Mouse (Mus musculus): Measurements from ENCODE around the gene Vax2. TPM values are rescaled to one million over a fixed set of nuclear protein-coding genes. Genes with fewer than 3 reads are reported as not detected.
A peak's percentile ranks its signal among the peaks of the same experiment; 100 is the strongest.

Gene Vax2
- polyA plus RNA-seq, 1 experiment from 2014 or later, result not detected

DNA sequence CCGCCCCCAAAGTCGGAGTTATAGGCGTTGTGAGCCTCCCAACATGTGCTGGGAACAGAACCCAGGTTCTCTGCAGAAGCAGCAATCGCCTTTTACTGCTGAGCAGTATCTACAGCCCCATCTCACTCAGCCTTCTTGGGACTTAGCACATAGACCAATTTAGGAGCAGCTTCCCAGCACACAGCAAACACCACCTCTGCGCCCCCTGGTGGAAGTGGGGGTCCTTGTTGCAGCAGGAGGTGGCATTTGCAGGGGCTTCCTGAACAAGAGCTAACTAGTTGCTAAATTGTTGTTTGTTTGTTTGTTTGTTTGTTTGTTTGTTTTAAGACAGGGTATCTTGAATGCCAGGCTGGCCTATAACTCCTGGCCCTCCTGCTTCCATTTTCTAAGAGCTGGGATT is 20.1 kb downstream of the Vax2 start:
- TF ChIP-seq CTCF (IDR thresholded peaks at IDR 0.05; ENCODE audit: low read depth), result peak; percentile 84
- Histone ChIP-seq H3K27me3 (replicated peaks; ENCODE audit: control insufficient read depth, insufficient read depth, low read length) (peaks cover 17% of the 10 kb centered on the region; the same call in 1 of the 2 replicates), H3K9ac (ENCODE audit: low read depth, low read length) (no peak overlapping the region), H3K4me2 (replicated peaks; ENCODE audit: low read depth) (no peak overlapping the region), H3K4me3 (ENCODE audit: low read depth, low read length) (no peak overlapping the region), H3K4me1 (replicated peaks; ENCODE audit: control insufficient read depth, insufficient read depth, low read length) (no peaks in the 10 kb centered on the region), H3K27ac (ENCODE audit: low read depth, low read length) (no peak overlapping the region), H3K36me3 (ENCODE audit: control insufficient read depth, insufficient read depth) (no peaks in the 10 kb centered on the region), H3K9me3 (ENCODE audit: control insufficient read depth) (no peaks in the 10 kb centered on the region)
- WGBS, result 29% methylated on average over 5 of the region's 5 CpGs
- ATAC-seq, result no peak

DNA sequence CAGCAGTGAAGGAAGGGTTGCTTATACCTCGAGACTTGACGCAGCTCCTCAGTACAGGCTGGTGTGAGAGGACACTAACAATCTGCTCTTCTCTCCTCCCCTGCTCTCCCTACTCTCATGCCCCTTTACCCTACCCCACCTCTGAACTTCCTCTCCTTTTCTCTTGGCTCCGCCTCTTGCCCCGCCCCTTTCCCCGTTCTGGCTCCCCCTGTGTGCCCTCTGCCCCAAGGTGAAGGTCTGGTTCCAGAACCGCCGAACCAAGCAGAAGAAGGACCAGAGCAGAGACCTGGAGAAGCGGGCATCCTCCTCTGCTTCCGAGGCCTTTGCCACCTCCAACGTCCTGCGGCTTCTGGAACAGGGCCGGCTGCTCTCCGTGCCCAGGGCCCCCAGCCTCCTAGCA is 26.2 kb downstream of the Vax2 start:
- H3K4me2 ChIP-seq (replicated peaks; ENCODE audit: low read depth), result no peak overlapping the region
- H3K9me3 ChIP-seq (ENCODE audit: control insufficient read depth), result no peaks in the 10 kb centered on the region
- WGBS, result 33% methylated on average over 13 of the region's 13 CpGs
- H3K9ac ChIP-seq (ENCODE audit: low read depth, low read length), result no peak overlapping the region
- H3K4me3 ChIP-seq (ENCODE audit: low read depth, low read length), result no peak overlapping the region
- H3K27me3 ChIP-seq (replicated peaks; ENCODE audit: control insufficient read depth, insufficient read depth, low read length), result 0 out of 2 replicates have a peak, but pooled peaks cover 2% of the 10 kb centered on the region
- no peaks in the 10 kb centered on the region for H3K36me3 ChIP-seq (ENCODE audit: control insufficient read depth, insufficient read depth)
- no peak for ATAC-seq
- H3K4me1 ChIP-seq (replicated peaks; ENCODE audit: control insufficient read depth, insufficient read depth, low read length), result no peaks in the 10 kb centered on the region
- no peak overlapping the region for H3K27ac ChIP-seq (ENCODE audit: low read depth, low read length)
- TF ChIP-seq CTCF (IDR thresholded peaks at IDR 0.05; ENCODE audit: low read depth), result no peak

DNA sequence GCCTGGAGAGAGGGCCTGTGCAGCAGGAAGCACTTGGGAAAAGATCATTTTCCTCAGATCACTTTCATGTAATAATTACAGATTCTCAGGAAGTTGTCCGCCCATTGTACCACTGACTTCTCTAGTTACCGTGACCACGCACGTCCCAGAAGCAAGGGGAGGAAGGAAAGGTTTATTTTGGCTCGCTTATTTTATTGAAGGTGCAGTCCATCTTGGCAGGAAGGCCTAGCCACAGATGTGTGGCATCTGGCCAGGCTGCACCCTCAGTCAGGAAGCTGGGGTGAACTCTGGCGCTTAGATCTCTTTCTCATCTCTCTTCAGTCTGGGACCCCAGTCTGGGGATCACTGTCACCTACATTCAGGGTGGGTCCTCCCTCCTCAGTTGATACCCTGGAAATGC is 27.5 kb downstream of the Vax2 start:
- no peak overlapping the region for H3K4me2 ChIP-seq (replicated peaks; ENCODE audit: low read depth)
- WGBS, result 78% methylated on average over 6 of the region's 6 CpGs
- no peak for ATAC-seq
- H3K9ac ChIP-seq (ENCODE audit: low read depth, low read length), result no peak overlapping the region
- no peak overlapping the region for H3K27ac ChIP-seq (ENCODE audit: low read depth, low read length)
- no peaks in the 10 kb centered on the region for H3K36me3 ChIP-seq (ENCODE audit: control insufficient read depth, insufficient read depth)
- H3K4me3 ChIP-seq (ENCODE audit: low read depth, low read length), result no peak overlapping the region
- TF ChIP-seq CTCF (IDR thresholded peaks at IDR 0.05; ENCODE audit: low read depth), result no peak
- H3K4me1 ChIP-seq (replicated peaks; ENCODE audit: control insufficient read depth, insufficient read depth, low read length), result no peaks in the 10 kb centered on the region
- 0 out of 2 replicates have a peak, but pooled peaks cover 5% of the 10 kb centered on the region for H3K27me3 ChIP-seq (replicated peaks; ENCODE audit: control insufficient read depth, insufficient read depth, low read length)
- H3K9me3 ChIP-seq (ENCODE audit: control insufficient read depth), result no peaks in the 10 kb centered on the region

DNA sequence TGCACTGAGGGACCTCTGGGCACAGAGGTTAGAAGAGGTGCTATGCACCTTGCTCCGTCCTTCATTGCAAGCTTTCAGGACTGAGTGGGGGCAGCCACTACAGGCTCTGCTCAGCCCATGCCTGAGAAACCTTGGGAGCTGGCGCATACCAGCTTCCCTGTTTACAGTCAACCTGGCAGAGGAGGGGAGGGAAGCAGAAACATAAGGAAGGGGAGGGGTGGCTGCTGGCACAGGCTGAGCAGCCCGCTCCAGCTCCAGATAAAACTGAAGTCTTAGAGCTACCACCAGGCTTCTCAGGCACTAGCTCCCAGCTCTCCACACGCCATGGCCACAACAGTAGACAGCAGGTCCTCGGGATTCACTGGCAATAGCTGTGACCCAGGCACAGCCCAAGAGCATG is 31.7 kb downstream of the Vax2 start, which contains the start of gene Atp6v1b1:
Gene Atp6v1b1, plus strand, starts transcription at position 230 of the 400 bp plus-strand sequence.
- Histone ChIP-seq H3K4me2 (replicated peaks; ENCODE audit: low read depth) (no peak within 1 kb of the TSS), H3K27me3 (replicated peaks; ENCODE audit: control insufficient read depth, insufficient read depth, low read length) (0 out of 2 replicates have a peak, but pooled peaks cover 8% of the 10 kb centered on the region), H3K36me3 (ENCODE audit: control insufficient read depth, insufficient read depth) (no peaks in the 10 kb centered on the region), H3K27ac (ENCODE audit: low read depth, low read length) (no peak within 1 kb of the TSS), H3K9me3 (ENCODE audit: control insufficient read depth) (no peaks in the 10 kb centered on the region), H3K4me3 (ENCODE audit: low read depth, low read length) (no peak within 1 kb of the TSS), H3K4me1 (replicated peaks; ENCODE audit: control insufficient read depth, insufficient read depth, low read length) (no peaks in the 10 kb centered on the region), H3K9ac (ENCODE audit: low read depth, low read length) (no peak within 1 kb of the TSS)
- no peak for ATAC-seq
- TF ChIP-seq CTCF (IDR thresholded peaks at IDR 0.05; ENCODE audit: low read depth), result no peak
- 60% methylated on average over 5 of the region's 5 CpGs for WGBS

DNA sequence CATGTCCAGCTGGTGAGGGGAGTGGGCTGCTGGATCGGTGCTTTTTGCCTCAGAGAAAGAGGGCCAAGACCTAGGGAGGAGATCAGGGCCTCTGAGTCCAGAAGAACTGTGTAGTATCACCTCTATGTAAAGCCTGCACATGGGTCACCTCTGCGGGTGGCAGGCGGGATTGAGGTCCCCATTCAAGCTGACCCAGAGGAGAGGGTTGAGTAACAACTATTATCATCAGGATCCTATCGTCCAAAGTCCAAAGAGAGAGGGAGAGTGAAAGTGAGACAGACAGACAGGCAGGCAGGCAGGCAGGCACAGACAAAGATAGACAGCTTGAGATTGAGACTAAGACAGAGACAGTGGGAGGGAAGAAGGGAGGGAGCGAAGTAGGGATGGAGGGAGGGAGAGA is 32.1 kb downstream of the Vax2 start:
- TF ChIP-seq CTCF (IDR thresholded peaks at IDR 0.05; ENCODE audit: low read depth), result no peak
- H3K4me3 ChIP-seq (ENCODE audit: low read depth, low read length), result no peak overlapping the region
- H3K36me3 ChIP-seq (ENCODE audit: control insufficient read depth, insufficient read depth), result no peaks in the 10 kb centered on the region
- no peaks in the 10 kb centered on the region for H3K9me3 ChIP-seq (ENCODE audit: control insufficient read depth)
- no peak overlapping the region for H3K27ac ChIP-seq (ENCODE audit: low read depth, low read length)
- no peak for ATAC-seq
- no peak overlapping the region for H3K4me2 ChIP-seq (replicated peaks; ENCODE audit: low read depth)
- WGBS, result 53% methylated on average over 5 of the region's 5 CpGs
- no peaks in the 10 kb centered on the region for H3K4me1 ChIP-seq (replicated peaks; ENCODE audit: control insufficient read depth, insufficient read depth, low read length)
- H3K27me3 ChIP-seq (replicated peaks; ENCODE audit: control insufficient read depth, insufficient read depth, low read length), result 0 out of 2 replicates have a peak, but pooled peaks cover 9% of the 10 kb centered on the region
- H3K9ac ChIP-seq (ENCODE audit: low read depth, low read length), result no peak overlapping the region

DNA sequence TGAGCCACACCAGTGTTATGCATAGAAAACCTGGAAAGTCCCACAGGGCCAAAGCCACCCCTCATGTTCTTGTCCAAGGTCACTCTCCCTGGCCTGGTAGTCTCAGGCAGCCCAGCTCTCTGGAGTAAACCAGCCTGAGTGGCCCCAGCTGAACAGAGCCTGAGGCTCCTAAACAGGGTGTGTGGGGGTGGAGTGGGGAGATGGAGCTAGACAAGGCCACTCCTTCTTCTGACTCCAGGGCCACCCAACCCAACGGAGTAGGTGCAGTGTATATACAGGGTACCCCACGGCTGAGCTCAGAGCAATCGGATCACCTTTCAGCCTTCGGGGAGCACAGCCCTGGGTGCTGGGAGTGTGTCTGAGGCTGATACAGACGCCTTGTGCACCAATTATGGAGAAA is 33.1 kb downstream of the Vax2 start:
- 60% methylated on average over 5 of the region's 5 CpGs for WGBS
- no peak overlapping the region for H3K4me2 ChIP-seq (replicated peaks; ENCODE audit: low read depth)

DNA sequence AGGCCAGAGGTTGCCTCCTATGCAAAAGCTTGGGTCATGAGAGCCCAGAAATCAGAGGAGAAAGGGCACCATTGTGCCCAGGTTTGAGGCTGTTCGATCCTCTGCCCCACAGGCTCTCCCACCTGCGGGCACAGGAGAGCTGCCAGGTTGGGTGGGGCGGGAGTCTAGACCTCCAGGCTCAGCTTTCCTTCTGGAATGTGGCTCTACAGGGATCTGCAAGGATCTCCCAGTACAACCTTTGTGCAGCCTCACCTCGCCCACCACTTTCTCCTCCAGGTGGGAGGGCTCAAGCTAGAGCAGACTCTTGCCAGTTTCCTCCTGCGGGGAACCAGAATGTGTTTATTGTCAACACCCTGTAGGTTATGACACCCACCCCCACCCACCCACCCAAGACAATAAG is 33.5 kb downstream of the Vax2 start:
- no peak for ATAC-seq
- Histone ChIP-seq H3K9me3 (ENCODE audit: control insufficient read depth) (no peaks in the 10 kb centered on the region), H3K4me2 (replicated peaks; ENCODE audit: low read depth) (no peak overlapping the region), H3K4me3 (ENCODE audit: low read depth, low read length) (no peak overlapping the region), H3K9ac (ENCODE audit: low read depth, low read length) (no peak overlapping the region), H3K27ac (ENCODE audit: low read depth, low read length) (no peak overlapping the region), H3K4me1 (replicated peaks; ENCODE audit: control insufficient read depth, insufficient read depth, low read length) (no peaks in the 10 kb centered on the region), H3K27me3 (replicated peaks; ENCODE audit: control insufficient read depth, insufficient read depth, low read length) (0 out of 2 replicates have a peak, but pooled peaks cover 11% of the 10 kb centered on the region), H3K36me3 (ENCODE audit: control insufficient read depth, insufficient read depth) (no peaks in the 10 kb centered on the region)
- no peak for TF ChIP-seq CTCF (IDR thresholded peaks at IDR 0.05; ENCODE audit: low read depth)
- WGBS, result 29% methylated on average over 5 of the region's 5 CpGs

More for the DNA sequence above, 33.1 kb downstream of the Vax2 start:
- H3K4me3 ChIP-seq (ENCODE audit: low read depth, low read length), result no peak overlapping the region
- H3K36me3 ChIP-seq (ENCODE audit: control insufficient read depth, insufficient read depth), result no peaks in the 10 kb centered on the region
- H3K9ac ChIP-seq (ENCODE audit: low read depth, low read length), result no peak overlapping the region
- 0 out of 2 replicates have a peak, but pooled peaks cover 11% of the 10 kb centered on the region for H3K27me3 ChIP-seq (replicated peaks; ENCODE audit: control insufficient read depth, insufficient read depth, low read length)
- TF ChIP-seq CTCF (IDR thresholded peaks at IDR 0.05; ENCODE audit: low read depth), result no peak
- H3K4me1 ChIP-seq (replicated peaks; ENCODE audit: control insufficient read depth, insufficient read depth, low read length), result no peaks in the 10 kb centered on the region
- 0 out of 2 replicates have a peak, but pooled peaks have one; percentile 13 for ATAC-seq
- no peak overlapping the region for H3K27ac ChIP-seq (ENCODE audit: low read depth, low read length)
- no peaks in the 10 kb centered on the region for H3K9me3 ChIP-seq (ENCODE audit: control insufficient read depth)
